Mouse (Mus musculus) adipocyte (in vitro differentiated cells): ENCODE measurements around the gene Zc3h10.
A peak's percentile ranks its signal among the peaks of the same experiment; 100 is the strongest.
"Not testable (repeated sequence)": the region's sequence is repeated elsewhere in the genome, so short reads cannot be mapped to it uniquely, and the experiment has no call there.

Experiments
- DNase-seq: peaks from one replicate; pipeline ENCODE4 v3.0.0-alpha.2; 2016; ENCODE audit warnings: low spot score

Zc3h10 gene

DNA sequence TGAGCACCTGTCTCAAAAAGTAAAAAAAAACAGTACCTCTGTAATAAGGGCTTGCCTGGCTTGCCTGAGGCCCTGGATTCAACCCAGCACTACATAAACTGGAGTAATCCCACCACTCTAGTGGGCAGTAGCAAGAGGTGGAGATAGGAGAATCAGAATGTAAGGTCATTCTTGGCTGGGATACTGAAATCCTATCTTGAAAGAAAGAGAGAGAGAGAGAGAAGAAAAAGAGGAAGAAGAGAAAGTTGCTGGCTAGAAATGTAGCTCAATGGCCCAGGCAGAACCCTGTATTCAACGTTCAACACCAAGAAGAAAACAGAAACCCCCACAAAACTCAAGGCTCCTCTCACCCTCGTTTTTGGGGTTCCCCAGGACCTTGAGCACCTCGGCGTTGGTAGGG is 51.7 kb downstream of the Zc3h10 start:
- no peak for DNase-seq

DNA sequence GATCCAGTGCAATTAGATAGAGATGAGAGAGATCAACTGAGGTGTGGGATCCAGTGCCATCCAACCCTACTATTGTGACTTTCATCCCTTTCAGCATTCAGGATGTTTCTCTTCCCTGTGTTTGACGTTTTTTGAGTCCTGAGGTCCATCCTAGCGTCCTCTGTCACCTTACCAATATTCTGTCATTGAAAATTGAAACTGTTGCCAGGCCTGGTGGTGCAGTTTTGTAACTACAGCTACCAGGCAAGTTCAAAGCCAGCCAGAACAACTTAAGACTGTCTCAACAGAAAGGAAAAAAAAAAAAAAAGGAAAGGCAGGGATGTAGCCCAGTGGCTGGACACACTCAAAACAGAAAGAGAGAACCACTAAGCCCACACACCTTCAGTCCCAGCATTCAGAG is 52.3 kb downstream of the Zc3h10 start:
- peak; percentile 49 for DNase-seq

- DNase-seq, result no peak
Observed at GRCm38 (mm10) chr10:128494667-128495245, 52.8 kb downstream of the Zc3h10 start.

GRCm38 (mm10) chr10:128493695-128494666 is 53.6 kb downstream of the Zc3h10 start, which contains the start of gene Myl6:
Myl6 (minus strand) TSS chr10:128494145.
- DNase-seq, result peak; percentile 99

DNA sequence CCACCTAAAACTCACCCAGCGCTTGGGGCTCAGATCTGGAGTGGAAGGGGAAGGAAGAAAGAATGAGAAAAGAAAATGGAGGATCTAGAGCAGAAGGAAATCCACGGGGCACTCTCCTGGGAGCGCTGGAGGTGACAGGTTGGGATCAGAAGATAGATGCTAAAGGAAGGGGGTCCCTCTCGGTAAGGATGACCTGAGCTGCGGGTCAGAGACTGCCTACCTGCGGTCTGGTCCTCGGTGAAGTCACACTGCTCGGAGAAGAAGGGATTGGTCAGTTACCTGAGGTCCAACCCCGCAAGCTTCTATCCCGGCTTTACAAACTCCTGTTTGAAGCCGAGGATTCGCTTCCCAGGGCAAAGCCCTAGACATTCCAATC is 54.3 kb downstream of the Zc3h10 start:
- DNase-seq, result no peak

- peak; percentile 64 for DNase-seq
Observed at GRCm38 (mm10) chr10:128492633-128493311, 54.8 kb downstream of the Zc3h10 start.

- DNase-seq, result not testable (repeated sequence)
Observed at GRCm38 (mm10) chr10:128492051-128492450, 55.5 kb downstream of the Zc3h10 start.
